Mouse (Mus musculus) bone marrow macrophage, adult 2 months (primary cell): ENCODE measurements at regions not wholly inside any gene's neighbourhood (a gene's known extent, or its start where the extent isn't known, plus 50 kb on each side); places are given as distances from the start of the nearest gene placed in this dataset.
A peak's percentile ranks its signal among the peaks of the same experiment; 100 is the strongest.

ENCODE experiments used
- H3K27ac ChIP-seq: 2 replicates; pipeline ENCODE4 v1.5.1; 2012; ENCODE audit warnings: low read depth, low read length; ENCODE audit not compliant: insufficient read depth
- H3K4me1 ChIP-seq: 2 replicates; pipeline ENCODE4 v1.6.1; 2012; ENCODE audit warnings: low read length; ENCODE audit not compliant: control insufficient read depth, insufficient read depth
- H3K4me3 ChIP-seq: 2 replicates; pipeline ENCODE4 v1.5.1; 2012; ENCODE audit warnings: mild to moderate bottlenecking, low read length, moderate library complexity; ENCODE audit not compliant: insufficient read depth
- CTCF ChIP-seq: IDR thresholded peaks from 2 replicates; pipeline ENCODE4 v1.5.1; 2012; ENCODE audit warnings: low read depth, mild to moderate bottlenecking, low read length, moderate library complexity
- POLR2A ChIP-seq: IDR thresholded peaks from 2 replicates; pipeline ENCODE4 v1.6.1; 2012; ENCODE audit warnings: mild to moderate bottlenecking, low read depth, low read length, borderline replicate concordance

DNA sequence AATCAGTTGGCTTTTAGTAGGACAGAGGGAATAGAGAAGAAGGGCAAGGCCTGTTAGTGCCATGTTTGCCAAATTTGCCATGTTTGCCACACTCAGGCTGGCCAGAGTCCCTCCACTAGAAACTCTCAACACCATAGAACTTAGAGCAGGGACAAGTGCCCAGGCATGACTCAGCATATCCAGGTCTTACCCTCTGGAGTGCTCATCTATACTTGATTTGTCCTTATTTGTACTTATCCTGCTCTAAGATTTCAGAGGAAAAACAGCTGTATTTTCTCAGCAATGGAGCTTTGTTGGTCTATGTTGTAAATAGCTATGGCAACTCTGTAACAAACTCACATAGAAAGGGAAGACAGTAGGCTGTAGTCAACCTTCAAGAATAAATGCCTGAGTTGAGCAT is 393.6 kb upstream of the Nrp1 start:
- TF ChIP-seq POLR2A = no peak
- TF ChIP-seq CTCF = no peak
- Histone ChIP-seq H3K27ac (no peak overlapping the region), H3K4me1 (peaks cover 3% of the 10 kb centered on the region), H3K4me3 (no peak overlapping the region)

DNA sequence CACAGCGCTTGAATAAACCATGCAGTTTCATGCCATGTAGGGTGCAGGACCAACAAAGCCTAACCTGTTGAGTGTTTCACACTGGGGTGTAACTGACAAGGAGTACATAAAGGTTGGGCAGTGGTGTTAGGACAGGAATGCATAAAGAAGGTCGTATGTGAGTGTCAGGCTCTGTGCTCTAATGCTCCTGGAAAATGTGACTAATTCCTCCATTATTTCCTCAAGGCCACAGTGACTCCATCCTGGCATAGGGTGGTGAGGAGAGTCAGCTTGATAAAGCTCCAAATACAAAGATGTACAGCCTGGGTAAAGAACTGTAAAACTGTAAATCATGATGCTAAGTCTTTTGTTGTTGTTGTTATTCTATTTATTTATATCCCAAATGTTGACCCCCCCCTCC is 393.1 kb upstream of the Nrp1 start:
- TF ChIP-seq POLR2A = no peak
- TF ChIP-seq CTCF = no peak
- Histone ChIP-seq H3K27ac (no peak overlapping the region), H3K4me3 (no peak overlapping the region), H3K4me1 (peaks cover 3% of the 10 kb centered on the region)

GRCm38 (mm10) chr8:127968026-127968425 is 390.4 kb upstream of the Nrp1 start:
- Histone ChIP-seq H3K4me1 (no peaks in the 10 kb centered on the region; the same call in 1 of the 2 replicates), H3K4me3 (no peak overlapping the region), H3K27ac (no peak overlapping the region)
- TF ChIP-seq CTCF = no peak
- no peak for TF ChIP-seq POLR2A

GRCm38 (mm10) chr8:127973194-127973593 is 385.2 kb upstream of the Nrp1 start:
- no peaks in the 10 kb centered on the region for H3K4me1 ChIP-seq
- TF ChIP-seq CTCF (no peak), POLR2A (no peak)
- no peak overlapping the region for H3K27ac ChIP-seq
- no peak overlapping the region for H3K4me3 ChIP-seq

DNA sequence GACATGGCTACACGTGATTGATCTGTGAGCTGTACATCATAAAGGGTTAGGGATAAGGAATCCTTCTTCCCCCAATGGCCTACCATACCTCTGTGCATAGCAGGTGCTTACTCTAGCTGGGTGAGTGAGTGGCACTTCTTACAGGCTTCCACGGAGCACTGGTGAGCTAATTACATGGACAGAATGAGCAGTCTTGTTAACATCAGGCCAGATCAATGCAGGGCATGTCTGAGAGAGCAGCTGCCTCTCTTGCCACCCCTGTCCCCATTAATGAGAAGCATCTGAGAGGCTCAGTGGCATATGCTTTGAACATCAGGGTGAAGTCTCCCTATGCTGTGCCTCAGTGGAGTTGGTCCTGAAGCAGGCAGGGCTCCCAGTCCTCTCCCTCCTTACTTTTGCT is 380.7 kb upstream of the Nrp1 start:
- Histone ChIP-seq H3K4me3 (no peak overlapping the region), H3K27ac (no peak overlapping the region), H3K4me1 (peaks cover 7% of the 10 kb centered on the region)
- TF ChIP-seq CTCF = no peak
- no peak for TF ChIP-seq POLR2A

DNA sequence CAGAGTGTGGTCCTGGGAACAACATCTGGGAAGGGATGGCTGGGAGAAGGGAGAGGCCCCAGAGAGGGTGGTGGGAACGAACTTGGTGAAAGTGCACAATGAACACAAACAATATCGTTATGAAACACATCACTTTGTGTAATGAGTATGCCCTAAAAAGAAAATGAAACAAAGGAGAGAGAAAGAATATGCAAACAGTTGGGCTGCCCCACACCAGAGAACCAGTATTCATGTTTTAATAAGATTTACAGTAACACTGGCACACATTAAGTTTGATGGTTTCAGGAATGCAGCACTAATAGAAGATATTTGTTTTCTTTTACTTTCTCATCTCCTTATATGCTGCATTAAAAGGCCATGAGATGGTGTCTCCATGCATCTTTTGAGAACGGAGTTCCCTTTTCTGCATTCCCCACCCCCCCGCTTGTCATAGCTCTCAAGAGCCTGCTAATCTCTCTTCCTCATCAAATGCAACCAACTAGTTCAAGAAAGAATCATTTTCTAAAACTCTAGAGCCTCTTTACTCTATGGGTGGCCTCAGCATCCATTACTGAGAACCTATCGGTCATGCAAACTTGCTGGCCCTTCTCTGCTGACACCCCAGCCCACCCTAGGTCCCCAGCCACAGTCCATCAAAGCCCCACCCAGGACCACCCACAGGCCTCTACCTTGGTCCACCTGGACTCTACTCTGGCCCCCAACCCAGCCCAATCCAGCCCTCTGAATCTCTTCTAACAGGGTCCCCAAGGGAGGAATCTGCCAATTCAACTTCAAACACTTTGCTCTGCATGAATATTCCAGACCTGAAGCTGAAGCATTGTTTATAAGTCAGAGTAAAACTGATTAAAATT is 379.0 kb upstream of the Nrp1 start:
- Histone ChIP-seq H3K27ac (no peak overlapping the region), H3K4me3 (no peak overlapping the region), H3K4me1 (peaks cover 12% of the 10 kb centered on the region)
- TF ChIP-seq POLR2A (no peak), CTCF (no peak)

GRCm38 (mm10) chr8:127982165-127982564 is 376.2 kb upstream of the Nrp1 start:
- Histone ChIP-seq H3K27ac (peak overlapping the region; percentile 86), H3K4me3 (no peak overlapping the region), H3K4me1 (peaks cover 12% of the 10 kb centered on the region)
- TF ChIP-seq CTCF (no peak), POLR2A (no peak)

- no peak overlapping the region for H3K4me3 ChIP-seq
- peaks cover 8% of the 10 kb centered on the region for H3K4me1 ChIP-seq
- TF ChIP-seq CTCF (no peak), POLR2A (no peak)
- no peak overlapping the region for H3K27ac ChIP-seq
Measured at GRCm38 (mm10) chr8:127985616-127986015, 372.8 kb upstream of the Nrp1 start.

DNA sequence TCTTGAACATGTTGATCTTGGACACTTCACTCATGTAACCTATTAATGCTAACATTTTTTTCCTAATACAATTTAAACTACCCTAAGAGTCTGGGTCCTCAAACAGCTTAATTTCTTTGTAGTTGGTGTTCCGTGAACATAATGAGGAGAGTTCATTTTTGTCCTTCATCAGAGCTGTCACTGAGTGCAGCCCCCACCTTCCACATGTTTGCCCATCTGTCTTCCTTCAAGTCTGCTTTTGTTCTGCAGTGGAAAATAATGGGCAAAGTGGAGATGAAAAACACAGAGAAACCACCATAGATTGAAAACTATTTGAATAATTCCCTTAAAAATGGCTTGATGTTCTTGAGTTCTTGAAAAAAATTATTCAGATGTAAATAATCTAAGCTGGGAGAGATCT is 369.5 kb upstream of the Nrp1 start:
- Histone ChIP-seq H3K4me1 (no peaks in the 10 kb centered on the region), H3K4me3 (no peak overlapping the region), H3K27ac (no peak overlapping the region)
- TF ChIP-seq CTCF (no peak), POLR2A (no peak)

DNA sequence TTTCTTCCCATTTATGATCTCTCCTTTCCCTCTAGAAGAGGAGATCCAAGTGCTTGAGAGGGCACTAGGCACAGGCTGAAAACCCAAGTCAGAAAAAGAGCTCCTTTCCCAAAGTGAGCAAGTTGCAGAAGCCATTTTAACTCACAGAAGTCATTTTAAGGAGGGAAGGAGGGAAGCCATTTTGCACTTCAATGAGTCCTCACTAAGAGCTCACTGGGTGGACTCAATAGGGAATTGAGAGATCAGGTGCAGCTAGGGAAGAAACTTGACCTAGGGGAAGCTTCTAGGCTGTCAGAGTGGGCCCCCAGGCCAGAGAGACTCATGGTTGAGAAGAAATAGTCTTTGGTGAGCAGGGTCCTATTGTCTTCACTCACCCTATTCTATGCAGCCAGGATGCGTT is 363.5 kb upstream of the Nrp1 start:
- no peak overlapping the region for H3K4me3 ChIP-seq
- TF ChIP-seq POLR2A (no peak), CTCF (no peak)
- H3K4me1 ChIP-seq = no peaks in the 10 kb centered on the region
- H3K27ac ChIP-seq = no peak overlapping the region
